Mouse (Mus musculus): ENCODE data around the gene Pnkp. TPM values are rescaled to one million over a fixed set of nuclear protein-coding genes. Genes with fewer than 3 reads are reported as not detected.
"Not testable (repeated sequence)": the region's sequence is repeated elsewhere in the genome, so short reads cannot be mapped to it uniquely, and the experiment has no call there.

The Pnkp gene
- total RNA-seq, 1 experiment from 2014 or later: 26.5 TPM

GRCm38 (mm10) chr7:44867010-44867702 lies 10.2 kb downstream of the Pnkp start:
- no peak for ATAC-seq (replicated peaks; ENCODE audit: low read depth, poor library complexity, severe bottlenecking)

- no peak for ATAC-seq (replicated peaks; ENCODE audit: low read depth, poor library complexity, severe bottlenecking)
These were observed 10.9 kb downstream of the Pnkp start for GRCm38 (mm10) chr7:44867802-44868201.

GRCm38 (mm10) chr7:44868465-44868864 lies 11.5 kb downstream of the Pnkp start:
- ATAC-seq (replicated peaks; ENCODE audit: low read depth, poor library complexity, severe bottlenecking): no peak

- no peak for ATAC-seq (replicated peaks; ENCODE audit: low read depth, poor library complexity, severe bottlenecking)
These were observed 12.2 kb downstream of the Pnkp start for GRCm38 (mm10) chr7:44868919-44869696.

- peak; percentile 89 for ATAC-seq (replicated peaks; ENCODE audit: low read depth, poor library complexity, severe bottlenecking)
These were observed 13.0 kb downstream of the Pnkp start, which contains the start of gene Ptov1 for GRCm38 (mm10) chr7:44869697-44870528. Gene Ptov1, minus strand, starts transcription at chr7:44869788.

- no peak for ATAC-seq (replicated peaks; ENCODE audit: low read depth, poor library complexity, severe bottlenecking)
These were observed 13.7 kb downstream of the Pnkp start for GRCm38 (mm10) chr7:44870614-44871013.

GRCm38 (mm10) chr7:44871181-44871580 lies 14.2 kb downstream of the Pnkp start:
- no peak for ATAC-seq (replicated peaks; ENCODE audit: low read depth, poor library complexity, severe bottlenecking)

- ATAC-seq (replicated peaks; ENCODE audit: low read depth, poor library complexity, severe bottlenecking): not testable (repeated sequence)
These were observed 14.8 kb downstream of the Pnkp start for GRCm38 (mm10) chr7:44871774-44872173.

GRCm38 (mm10) chr7:44877833-44878232 lies 20.9 kb downstream of the Pnkp start:
- no peak for ATAC-seq (replicated peaks; ENCODE audit: low read depth, poor library complexity, severe bottlenecking)

- no peak for ATAC-seq (replicated peaks; ENCODE audit: low read depth, poor library complexity, severe bottlenecking)
These were observed 26.1 kb downstream of the Pnkp start for GRCm38 (mm10) chr7:44883036-44883435.

GRCm38 (mm10) chr7:44884637-44885036 lies 27.7 kb downstream of the Pnkp start:
- no peak for ATAC-seq (replicated peaks; ENCODE audit: low read depth, poor library complexity, severe bottlenecking)

- ATAC-seq (replicated peaks; ENCODE audit: low read depth, poor library complexity, severe bottlenecking): peak; percentile 26; the same call in 1 of the 2 replicates
These were observed 30.0 kb downstream of the Pnkp start for GRCm38 (mm10) chr7:44886964-44887363.

GRCm38 (mm10) chr7:44888256-44889105 lies 31.5 kb downstream of the Pnkp start:
- no peak for ATAC-seq (replicated peaks; ENCODE audit: low read depth, poor library complexity, severe bottlenecking)

- no peak for ATAC-seq (replicated peaks; ENCODE audit: low read depth, poor library complexity, severe bottlenecking)
These were observed 33.2 kb downstream of the Pnkp start for GRCm38 (mm10) chr7:44890180-44890579.

GRCm38 (mm10) chr7:44890737-44891136 lies 33.8 kb downstream of the Pnkp start:
- ATAC-seq (replicated peaks; ENCODE audit: low read depth, poor library complexity, severe bottlenecking): no peak

GRCm38 (mm10) chr7:44891611-44892010 lies 34.7 kb downstream of the Pnkp start:
- ATAC-seq (replicated peaks; ENCODE audit: low read depth, poor library complexity, severe bottlenecking): no peak

- ATAC-seq (replicated peaks; ENCODE audit: low read depth, poor library complexity, severe bottlenecking): peak; percentile 57
These were observed 35.5 kb downstream of the Pnkp start, which contains the start of gene Med25 for GRCm38 (mm10) chr7:44892276-44892921. Gene Med25, minus strand, starts transcription at chr7:44892712.

- ATAC-seq (replicated peaks; ENCODE audit: low read depth, poor library complexity, severe bottlenecking): no peak
These were observed 36.3 kb downstream of the Pnkp start for GRCm38 (mm10) chr7:44893197-44893596.

- no peak for ATAC-seq (replicated peaks; ENCODE audit: low read depth, poor library complexity, severe bottlenecking)
These were observed 37.2 kb downstream of the Pnkp start for GRCm38 (mm10) chr7:44894175-44894574.

Measured in common myeloid progenitor, adult 5-6 weeks (primary cell).